Mouse (Mus musculus) spleen, adult 2 months (tissue): ENCODE data around the gene Ucp3.

ENCODE experiments used
- CTCF ChIP-seq: fragments of 200-500 bp; IDR thresholded peaks from 2 replicates; pipeline ENCODE4 v1.5.1; 2011; ENCODE audit warnings: mild to moderate bottlenecking, inconsistent platforms; ENCODE audit not compliant: insufficient read depth, insufficient read length, insufficient replicate concordance; ENCODE audit errors: extremely low read depth
- POLR2A ChIP-seq: fragments of 200-500 bp; IDR thresholded peaks from 2 replicates; pipeline ENCODE4 v1.6.1; 2011; ENCODE audit warnings: low read depth, low read length, inconsistent platforms

- no peak for TF ChIP-seq POLR2A
- TF ChIP-seq CTCF = no peak
These were observed 14.5 kb downstream of the Ucp3 start for GRCm38 (mm10) chr7:100487301-100487700.
